Mouse (Mus musculus) neural tube, embryonic 14.5 days (tissue): ENCODE data around the gene Cldn2. TPM values are rescaled to one million over a fixed set of nuclear protein-coding genes. Genes with fewer than 3 reads are reported as not detected.

Experiments used
- ATAC-seq: fragments of 200-750 bp; cut with Nextera tagmentation; 2 replicates; pipeline ENCODE4 v1.8.0; 2017; ENCODE audit warnings: low read depth, mild to moderate bottlenecking, moderate TSS enrichment, moderate library complexity
- H3K27ac ChIP-seq: fragments of 300-500 bp; sonication (generic); 2 replicates; pipeline ENCODE4 v1.5.1; 2014; ENCODE audit warnings: low read depth, mild to moderate bottlenecking, control low read depth, low read length, moderate library complexity, mixed read lengths
- H3K27me3 ChIP-seq: fragments of 300-500 bp; sonication (generic); 2 replicates; pipeline ENCODE4 v1.6.1; 2014; ENCODE audit warnings: low read length; ENCODE audit not compliant: control insufficient read depth, insufficient read depth
- H3K36me3 ChIP-seq: fragments of 300-500 bp; sonication (generic); 2 replicates; pipeline ENCODE4 v1.6.1; 2014; ENCODE audit warnings: low read length, mixed read lengths; ENCODE audit not compliant: control insufficient read depth, insufficient read depth
- H3K4me1 ChIP-seq: fragments of 300-500 bp; sonication (generic); 2 replicates; pipeline ENCODE4 v1.6.1; 2014; ENCODE audit warnings: low read length; ENCODE audit not compliant: control insufficient read depth, insufficient read depth
- H3K4me2 ChIP-seq: fragments of 300-500 bp; sonication (generic); 2 replicates; pipeline ENCODE4 v1.6.1; 2014; ENCODE audit warnings: mild to moderate bottlenecking, low read depth, low read length, control low read depth
- H3K4me3 ChIP-seq: fragments of 300-500 bp; sonication (generic); 2 replicates; pipeline ENCODE4 v1.5.1; 2014; ENCODE audit warnings: low read depth, low read length, control low read depth, mixed read lengths
- H3K9ac ChIP-seq: fragments of 300-500 bp; sonication (generic); replicated peaks from 2 replicates; pipeline ENCODE4 v1.6.1; 2014; ENCODE audit warnings: low read depth, mild to moderate bottlenecking, control low read depth, low read length, mixed read lengths
- H3K9me3 ChIP-seq: fragments of 300-500 bp; sonication (generic); 2 replicates; pipeline ENCODE4 v1.6.1; 2016; ENCODE audit warnings: low read length; ENCODE audit not compliant: control insufficient read depth
- WGBS: fragments of 180-500 bp; shearing (Covaris S2); extraction: QIAGEN DNeasy Blood & Tissue Kit; methylation state at CpG from one replicate; pipeline ENCODE4 v1.1.7; 2014; 5-methylcytosine and 5-hydroxymethylcytosine counted together
- polyA plus RNA-seq: library from polyadenylated mRNA; unstranded; fragments of >200 nt; fragmentation: Nextera tagmentation; extraction: Ambion mirVana; gene quantifications from 2 replicates; pipeline ENCODE4 v1.2.1, GENCODE M21; 2014

Gene Cldn2
- polyA plus RNA-seq, 1 experiment from 2014 or later, result not detected

GRCm38 (mm10) chrX:139799953-139800352 lies 675 bp upstream of the Cldn2 start:
- Histone ChIP-seq H3K9ac (no peak overlapping the region), H3K4me3 (no peak overlapping the region), H3K4me2 (no peak overlapping the region), H3K27me3 (no peaks in the 10 kb centered on the region), H3K4me1 (no peaks in the 10 kb centered on the region), H3K27ac (no peak overlapping the region), H3K36me3 (no peaks in the 10 kb centered on the region), H3K9me3 (no peaks in the 10 kb centered on the region)
- ATAC-seq, result no peak
- 89% methylated on average over 3 of the region's 3 CpGs for WGBS

GRCm38 (mm10) chrX:139803028-139803427 lies 2.4 kb downstream of the Cldn2 start:
- no peak for ATAC-seq
- no peaks in the 10 kb centered on the region for H3K4me1 ChIP-seq
- H3K4me2 ChIP-seq, result no peak overlapping the region
- no peak overlapping the region for H3K27ac ChIP-seq
- no peak overlapping the region for H3K4me3 ChIP-seq
- no peaks in the 10 kb centered on the region for H3K9me3 ChIP-seq
- 92% methylated on average over 2 of the region's 2 CpGs for WGBS
- no peaks in the 10 kb centered on the region for H3K36me3 ChIP-seq
- H3K27me3 ChIP-seq, result no peaks in the 10 kb centered on the region
- H3K9ac ChIP-seq, result no peak overlapping the region

GRCm38 (mm10) chrX:139805918-139806317 lies 5.3 kb downstream of the Cldn2 start:
- H3K9ac ChIP-seq, result no peak overlapping the region
- no peaks in the 10 kb centered on the region for H3K4me1 ChIP-seq
- no peaks in the 10 kb centered on the region for H3K36me3 ChIP-seq
- no peak for ATAC-seq
- no peak overlapping the region for H3K4me3 ChIP-seq
- no peak overlapping the region for H3K4me2 ChIP-seq
- H3K27ac ChIP-seq, result no peak overlapping the region
- WGBS, result 95% methylated on average over 4 of the region's 4 CpGs
- H3K27me3 ChIP-seq, result no peaks in the 10 kb centered on the region
- H3K9me3 ChIP-seq, result no peaks in the 10 kb centered on the region

GRCm38 (mm10) chrX:139807391-139807790 lies 6.8 kb downstream of the Cldn2 start:
- 77% methylated on average over 2 of the region's 2 CpGs for WGBS
- H3K9ac ChIP-seq, result no peak overlapping the region
- no peak overlapping the region for H3K4me2 ChIP-seq
- no peak overlapping the region for H3K27ac ChIP-seq
- no peaks in the 10 kb centered on the region for H3K27me3 ChIP-seq
- H3K4me1 ChIP-seq, result no peaks in the 10 kb centered on the region
- no peak overlapping the region for H3K4me3 ChIP-seq
- H3K36me3 ChIP-seq, result no peaks in the 10 kb centered on the region
- no peak for ATAC-seq
- no peaks in the 10 kb centered on the region for H3K9me3 ChIP-seq

- Histone ChIP-seq H3K4me1 (no peaks in the 10 kb centered on the region), H3K27ac (no peak overlapping the region), H3K9me3 (no peaks in the 10 kb centered on the region), H3K36me3 (no peaks in the 10 kb centered on the region), H3K9ac (no peak overlapping the region), H3K4me2 (no peak overlapping the region), H3K4me3 (no peak overlapping the region), H3K27me3 (no peaks in the 10 kb centered on the region)
- ATAC-seq, result peak; percentile 66; the same call in 1 of the 2 replicates
- 47% methylated on average over 4 of the region's 4 CpGs for WGBS
Observed at GRCm38 (mm10) chrX:139808085-139808484, 7.5 kb downstream of the Cldn2 start.

- no peaks in the 10 kb centered on the region for H3K4me1 ChIP-seq
- no peak overlapping the region for H3K27ac ChIP-seq
- H3K9ac ChIP-seq, result no peak overlapping the region
- WGBS, result 92% methylated on average over 10 of the region's 10 CpGs
- ATAC-seq, result no peak
- no peaks in the 10 kb centered on the region for H3K9me3 ChIP-seq
- H3K27me3 ChIP-seq, result no peaks in the 10 kb centered on the region
- H3K36me3 ChIP-seq, result no peaks in the 10 kb centered on the region
- no peak overlapping the region for H3K4me2 ChIP-seq
- H3K4me3 ChIP-seq, result no peak overlapping the region
Observed at GRCm38 (mm10) chrX:139808501-139808900, 7.9 kb downstream of the Cldn2 start.

- 64% methylated on average over 3 of the region's 3 CpGs for WGBS
- ATAC-seq, result no peak
- H3K9me3 ChIP-seq, result no peaks in the 10 kb centered on the region
- no peak overlapping the region for H3K27ac ChIP-seq
- H3K4me3 ChIP-seq, result no peak overlapping the region
- no peaks in the 10 kb centered on the region for H3K4me1 ChIP-seq
- H3K36me3 ChIP-seq, result no peaks in the 10 kb centered on the region
- no peak overlapping the region for H3K9ac ChIP-seq
- H3K27me3 ChIP-seq, result no peaks in the 10 kb centered on the region
- H3K4me2 ChIP-seq, result no peak overlapping the region
Observed at GRCm38 (mm10) chrX:139812636-139813298, 12.1 kb downstream of the Cldn2 start.

- Histone ChIP-seq H3K4me1 (no peaks in the 10 kb centered on the region), H3K36me3 (no peaks in the 10 kb centered on the region), H3K9ac (no peak overlapping the region), H3K4me2 (no peak overlapping the region), H3K27me3 (no peaks in the 10 kb centered on the region), H3K9me3 (no peaks in the 10 kb centered on the region), H3K4me3 (no peak overlapping the region), H3K27ac (no peak overlapping the region)
- WGBS, result 77% methylated on average over 9 of the region's 9 CpGs
- ATAC-seq, result no peak
Observed at GRCm38 (mm10) chrX:139813299-139814002, 12.8 kb downstream of the Cldn2 start.

- no peaks in the 10 kb centered on the region for H3K27me3 ChIP-seq
- no peaks in the 10 kb centered on the region for H3K9me3 ChIP-seq
- WGBS, result 96% methylated on average over 8 of the region's 8 CpGs
- H3K4me3 ChIP-seq, result no peak overlapping the region
- H3K36me3 ChIP-seq, result no peaks in the 10 kb centered on the region
- H3K4me1 ChIP-seq, result no peaks in the 10 kb centered on the region
- H3K9ac ChIP-seq, result no peak overlapping the region
- ATAC-seq, result no peak
- H3K4me2 ChIP-seq, result no peak overlapping the region
- no peak overlapping the region for H3K27ac ChIP-seq
Observed at GRCm38 (mm10) chrX:139814018-139814635, 13.5 kb downstream of the Cldn2 start.
